Comparison of ENCODE assay signal across 28 mouse cellular contexts in genomic region chr2:110508162-110508748, GRCm38 (mm10).
"Had no signal": no experiment of that assay in that cellular context is flagged by ENCODE, and none has a peak within 500 bp of the region (broad histone marks: within the 10 kb centered on the region; RNA-seq: fewer than 3 reads in every experiment).

No protein-coding gene starts in this region.

- H3K9ac ChIP-seq: embryonic facial prominence, embryonic 12.5 days; embryonic facial prominence, embryonic 13.5 days; embryonic facial prominence, embryonic 15.5 days; forebrain, embryonic 12.5 days; forebrain, embryonic 13.5 days; forebrain, embryonic 15.5 days; forebrain, postnatal 0 days had no signal

- H3K27ac ChIP-seq: embryonic facial prominence, embryonic 10.5 days; embryonic facial prominence, embryonic 12.5 days; embryonic facial prominence, embryonic 13.5 days; embryonic facial prominence, embryonic 15.5 days; forebrain, embryonic 10.5 days; forebrain, embryonic 12.5 days; forebrain, embryonic 13.5 days; forebrain, embryonic 15.5 days; gastrocnemius, adult 2 months had no signal

- H3K36me3 ChIP-seq: embryonic facial prominence, embryonic 10.5 days; embryonic facial prominence, embryonic 12.5 days; embryonic facial prominence, embryonic 13.5 days; embryonic facial prominence, embryonic 15.5 days; forebrain, embryonic 10.5 days; forebrain, embryonic 12.5 days; forebrain, embryonic 15.5 days had no signal

- H3K4me1 ChIP-seq: embryonic facial prominence, embryonic 10.5 days; embryonic facial prominence, embryonic 12.5 days; embryonic facial prominence, embryonic 15.5 days; forebrain, embryonic 10.5 days; forebrain, embryonic 12.5 days; forebrain, embryonic 13.5 days; forebrain, embryonic 15.5 days had no signal

- H3K4me3 ChIP-seq: embryonic facial prominence, embryonic 10.5 days; embryonic facial prominence, embryonic 12.5 days; embryonic facial prominence, embryonic 13.5 days; embryonic facial prominence, embryonic 15.5 days; erythroblast, embryonic 14.5 days; forebrain, embryonic 10.5 days; forebrain, embryonic 12.5 days; forebrain, embryonic 13.5 days; forebrain, embryonic 15.5 days; gastrocnemius, adult 2 months had no signal

- H3K27me3 ChIP-seq: embryonic facial prominence, embryonic 12.5 days; embryonic facial prominence, embryonic 13.5 days; embryonic facial prominence, embryonic 15.5 days; forebrain, embryonic 12.5 days; forebrain, embryonic 13.5 days; forebrain, embryonic 15.5 days had no signal

- DNase-seq: cerebellum, adult 18-20 months; cerebellum, adult 2 months; cerebellum, adult 8-10 months; cerebellum, adult 9-10 months; cerebellum, adult 9-11 months; cerebellum, postnatal 10 days; cerebellum, postnatal 14 days; cerebellum, postnatal 25 days; cerebellum, postnatal 36 days; embryo, embryonic 11 days; forebrain, postnatal 0 days; gastrocnemius, adult 2 months; gastrocnemius, postnatal 10 days; gastrocnemius, postnatal 14 days; gastrocnemius, postnatal 25 days; gastrocnemius, postnatal 36 days; heart, adult 11 months had no signal

- H3K9me3 ChIP-seq: embryonic facial prominence, embryonic 10.5 days; embryonic facial prominence, embryonic 12.5 days; embryonic facial prominence, embryonic 13.5 days; embryonic facial prominence, embryonic 15.5 days; forebrain, embryonic 10.5 days; forebrain, embryonic 12.5 days; forebrain, embryonic 13.5 days; forebrain, embryonic 15.5 days had no signal

- ATAC-seq: forebrain, embryonic 13.5 days; forebrain, embryonic 14.5 days; forebrain, embryonic 15.5 days; forebrain, embryonic 16.5 days; forebrain, postnatal 0 days had no signal

- H3K4me2 ChIP-seq: embryonic facial prominence, embryonic 12.5 days; embryonic facial prominence, embryonic 13.5 days; embryonic facial prominence, embryonic 15.5 days; forebrain, embryonic 12.5 days; forebrain, embryonic 13.5 days; forebrain, embryonic 15.5 days had no signal
